Mouse (Mus musculus) midbrain, embryonic 14.5 days (tissue): ENCODE measurements at regions not wholly inside any gene's neighbourhood (a gene's known extent, or its start where the extent isn't known, plus 50 kb on each side); places are given as distances from the start of the nearest gene placed in this dataset.

Experiments used
- ATAC-seq: fragments of 200-750 bp; cut with Nextera tagmentation; 2 replicates; pipeline ENCODE4 v1.8.0; 2017; ENCODE audit warnings: moderate number of reproducible peaks, moderate library complexity; ENCODE audit not compliant: low FRiP score, low TSS enrichment
- DNase-seq: peaks from one replicate; pipeline ENCODE4 v3.0.0-alpha.2; 2015
- H3K27ac ChIP-seq: fragments of 300-500 bp; sonication (generic); replicated peaks from 2 replicates; pipeline ENCODE4 v1.5.1; 2014; ENCODE audit warnings: mild to moderate bottlenecking, low read depth, low read length, moderate library complexity
- H3K27me3 ChIP-seq: fragments of 300-500 bp; sonication (generic); 2 replicates; pipeline ENCODE4 v1.6.1; 2014; ENCODE audit warnings: low read length, control low read depth, mixed read lengths; ENCODE audit not compliant: control insufficient read depth, insufficient read depth
- H3K36me3 ChIP-seq: fragments of 300-500 bp; sonication (generic); 2 replicates; pipeline ENCODE4 v1.6.1; 2014; ENCODE audit warnings: low read length, control low read depth; ENCODE audit not compliant: control insufficient read depth, insufficient read depth
- H3K4me1 ChIP-seq: fragments of 300-500 bp; sonication (generic); 2 replicates; pipeline ENCODE4 v1.6.1; 2014; ENCODE audit warnings: mild to moderate bottlenecking, antibody characterized with exemption, low read length, control low read depth; ENCODE audit not compliant: control insufficient read depth, insufficient read depth
- H3K4me2 ChIP-seq: fragments of 300-500 bp; sonication (generic); 2 replicates; pipeline ENCODE4 v1.6.1; 2014; ENCODE audit warnings: mild to moderate bottlenecking, low read length, moderate library complexity
- H3K4me3 ChIP-seq: fragments of 300-500 bp; sonication (generic); replicated peaks from 2 replicates; pipeline ENCODE4 v1.5.1; 2014; ENCODE audit warnings: low read depth, low read length
- H3K9ac ChIP-seq: fragments of 300-500 bp; sonication (generic); replicated peaks from 2 replicates; pipeline ENCODE4 v1.6.1; 2014; ENCODE audit warnings: mild to moderate bottlenecking, low read length, moderate library complexity
- H3K9me3 ChIP-seq: fragments of 300-500 bp; sonication (generic); 2 replicates; pipeline ENCODE4 v1.6.1; 2016; ENCODE audit warnings: low read length, control low read depth, mixed read lengths; ENCODE audit not compliant: control insufficient read depth
- WGBS: fragments of 180-500 bp; shearing (Covaris S2); extraction: QIAGEN DNeasy Blood & Tissue Kit; methylation state at CpG from one replicate; pipeline ENCODE4 v1.1.7; 2014; 5-methylcytosine and 5-hydroxymethylcytosine counted together

DNA sequence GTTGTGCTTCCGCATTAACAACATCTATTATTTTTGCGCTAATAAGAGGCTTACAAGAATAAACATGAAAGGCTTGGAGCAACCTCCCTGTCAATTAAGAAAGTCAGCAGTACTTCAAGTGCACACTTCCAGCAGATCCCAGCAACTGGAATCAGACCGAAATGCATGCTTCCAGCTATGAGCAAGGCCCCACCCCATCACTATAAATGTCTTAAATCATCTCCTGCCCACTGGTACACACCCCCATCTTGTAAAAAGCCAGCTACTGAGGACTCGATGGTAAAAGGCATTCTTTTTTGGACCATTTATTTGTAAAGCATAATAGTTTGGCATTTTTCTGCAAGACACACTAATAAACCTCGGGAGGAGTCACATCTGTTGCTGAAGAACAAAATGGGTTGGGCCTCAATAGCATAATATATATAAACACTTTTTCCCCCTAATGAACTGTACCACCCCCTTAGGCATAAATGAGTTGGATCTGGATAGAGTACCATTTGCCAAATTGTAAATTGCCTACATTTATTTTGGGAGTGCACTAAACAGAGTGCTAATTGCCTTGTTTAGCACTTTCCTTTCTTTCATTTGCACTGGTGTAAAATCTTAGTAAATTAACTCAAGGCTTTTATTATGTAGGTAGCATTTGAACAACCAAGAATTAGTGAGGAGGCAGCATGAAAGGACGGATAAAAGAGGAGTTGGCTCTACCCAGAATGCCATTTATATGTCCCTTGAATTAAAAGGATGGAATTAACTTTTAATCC, 371.8 kb downstream of the Nr2f2 start:
- ATAC-seq (no peak), DNase-seq (no peak)
- H3K9me3 ChIP-seq: no peaks in the 10 kb centered on the region
- 81% methylated on average over 6 of the region's 6 CpGs for WGBS
- H3K27ac ChIP-seq: no peak overlapping the region
- no peak overlapping the region for H3K4me2 ChIP-seq
- no peak overlapping the region for H3K4me3 ChIP-seq
- peaks cover 56% of the 10 kb centered on the region for H3K27me3 ChIP-seq
- H3K4me1 ChIP-seq: 0 out of 2 replicates have a peak, but pooled peaks cover 9% of the 10 kb centered on the region
- H3K9ac ChIP-seq: no peak overlapping the region
- H3K36me3 ChIP-seq: no peaks in the 10 kb centered on the region

GRCm38 (mm10) chr7:69992383-69993327, 373.9 kb downstream of the Nr2f2 start:
- DNase-seq (peak; percentile 66), ATAC-seq (no peak)
- Histone ChIP-seq H3K9ac (peak overlapping the region; percentile 39; the same call in 1 of the 2 replicates), H3K4me2 (peak overlapping the region; percentile 50), H3K27me3 (peaks cover 59% of the 10 kb centered on the region), H3K9me3 (no peaks in the 10 kb centered on the region), H3K27ac (peak overlapping the region; percentile 75), H3K4me1 (0 out of 2 replicates have a peak, but pooled peaks cover 9% of the 10 kb centered on the region), H3K4me3 (peak overlapping the region; percentile 24), H3K36me3 (no peaks in the 10 kb centered on the region)
- WGBS: 2% methylated on average over 21 of the region's 21 CpGs

DNA sequence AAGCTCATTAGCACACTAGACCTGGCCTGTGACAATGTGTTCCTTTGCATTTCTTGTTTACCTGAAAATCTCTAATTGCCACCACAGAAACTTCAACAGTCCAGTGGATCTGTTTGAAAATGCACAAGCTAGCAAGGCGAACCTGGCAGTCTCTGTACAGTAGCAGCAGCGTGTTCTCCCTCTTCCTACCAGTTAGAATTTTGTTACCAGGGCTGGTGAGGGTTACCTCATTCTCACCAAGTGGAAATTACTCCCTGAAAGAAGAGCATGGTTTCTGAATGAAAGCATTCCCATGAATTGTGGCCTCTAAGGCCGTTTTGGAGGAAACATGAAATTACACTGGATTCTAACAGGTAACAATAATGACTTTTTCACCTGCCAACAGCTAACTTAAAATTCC, 374.6 kb downstream of the Nr2f2 start:
- H3K4me2 ChIP-seq: peak overlapping the region; percentile 50
- DNase-seq (peak; percentile 47), ATAC-seq (no peak)
- H3K4me3 ChIP-seq: no peak overlapping the region
- no peak overlapping the region; the same call in 1 of the 2 replicates for H3K9ac ChIP-seq
- peaks cover 59% of the 10 kb centered on the region for H3K27me3 ChIP-seq
- 0 out of 2 replicates have a peak, but pooled peaks cover 9% of the 10 kb centered on the region for H3K4me1 ChIP-seq
- H3K9me3 ChIP-seq: no peaks in the 10 kb centered on the region
- H3K27ac ChIP-seq: peak overlapping the region; percentile 75
- WGBS: 17% methylated on average over 3 of the region's 3 CpGs
- no peaks in the 10 kb centered on the region for H3K36me3 ChIP-seq

DNA sequence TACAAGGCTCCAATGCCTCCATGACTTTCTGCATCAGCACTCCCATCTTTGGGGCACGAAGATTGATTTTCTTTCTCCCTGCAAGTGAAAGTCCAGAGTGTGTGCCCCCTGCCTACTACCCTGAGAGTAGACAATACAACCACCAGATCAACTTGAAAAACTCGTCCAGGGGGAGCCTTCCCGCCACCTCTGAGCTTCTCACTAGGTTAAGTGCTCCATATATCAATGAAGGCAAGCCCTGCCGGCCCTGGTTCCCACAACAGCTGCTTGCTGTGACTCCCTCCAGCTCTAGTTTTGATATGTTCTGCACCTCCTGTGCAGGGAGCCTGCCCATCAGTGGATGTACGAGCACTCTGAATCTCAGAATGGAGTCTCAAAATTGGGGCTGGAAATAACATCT, 377.8 kb downstream of the Nr2f2 start:
- H3K4me2 ChIP-seq: no peak overlapping the region
- no peak for DNase-seq

DNA sequence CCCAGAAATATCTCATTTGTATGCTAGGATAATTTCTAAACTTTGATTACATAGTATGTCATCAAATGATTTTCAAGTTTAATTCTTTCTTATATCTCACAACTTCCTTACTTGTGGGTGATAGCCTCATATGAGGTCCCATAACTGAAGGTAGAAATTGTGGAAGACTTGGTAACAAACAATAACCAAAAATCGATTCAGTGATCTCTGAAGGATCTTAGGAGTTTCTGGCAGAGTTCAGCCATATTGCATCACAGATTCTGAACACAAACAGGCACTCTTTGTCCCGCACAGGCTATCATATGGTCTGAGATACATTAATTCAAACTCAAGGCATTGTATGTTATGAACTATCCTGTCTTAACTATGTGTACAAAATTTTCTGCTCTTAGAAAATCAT, 385.2 kb downstream of the Nr2f2 start:
- no peaks in the 10 kb centered on the region for H3K27me3 ChIP-seq
- 86% methylated on average over 2 of the region's 2 CpGs for WGBS
- no peak overlapping the region for H3K4me2 ChIP-seq
- H3K9ac ChIP-seq: no peak overlapping the region
- no peaks in the 10 kb centered on the region for H3K36me3 ChIP-seq
- no peak for DNase-seq
- no peak overlapping the region for H3K27ac ChIP-seq
- no peaks in the 10 kb centered on the region for H3K9me3 ChIP-seq
- H3K4me3 ChIP-seq: no peak overlapping the region
- no peaks in the 10 kb centered on the region for H3K4me1 ChIP-seq
- ATAC-seq: no peak

More for the DNA sequence above, 377.8 kb downstream of the Nr2f2 start:
- ATAC-seq: no peak
- Histone ChIP-seq H3K9me3 (no peaks in the 10 kb centered on the region), H3K4me3 (no peak overlapping the region), H3K27me3 (peaks cover 40% of the 10 kb centered on the region), H3K4me1 (0 out of 2 replicates have a peak, but pooled peaks cover 9% of the 10 kb centered on the region), H3K27ac (no peak overlapping the region), H3K9ac (no peak overlapping the region), H3K36me3 (no peaks in the 10 kb centered on the region)
- WGBS: 15% methylated on average over 5 of the region's 5 CpGs

DNA sequence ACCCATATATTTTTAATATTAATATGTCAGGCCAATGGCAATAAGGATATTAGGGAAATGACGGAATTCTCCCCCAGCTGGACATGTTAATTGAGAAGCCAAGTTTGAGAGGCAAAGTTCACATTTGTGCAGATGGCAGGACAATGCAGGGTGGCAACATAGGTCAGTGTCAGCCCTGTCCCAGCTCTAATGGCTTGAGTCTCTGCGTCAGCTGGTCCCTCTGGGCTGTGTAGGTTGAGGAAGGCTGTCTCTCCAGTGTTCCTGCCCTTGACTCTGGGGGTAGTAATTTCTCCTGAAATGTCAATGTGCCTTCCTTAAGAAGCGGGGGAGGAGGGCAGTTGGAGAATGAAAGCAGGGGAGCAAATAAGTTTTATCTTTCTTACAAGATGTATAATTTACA, 390.2 kb downstream of the Nr2f2 start:
- no peaks in the 10 kb centered on the region for H3K9me3 ChIP-seq
- H3K27me3 ChIP-seq: no peaks in the 10 kb centered on the region
- ATAC-seq: no peak
- H3K9ac ChIP-seq: no peak overlapping the region
- H3K4me2 ChIP-seq: no peak overlapping the region
- no peak for DNase-seq
- 79% methylated on average over 3 of the region's 3 CpGs for WGBS
- H3K4me3 ChIP-seq: no peak overlapping the region
- no peaks in the 10 kb centered on the region for H3K4me1 ChIP-seq
- no peaks in the 10 kb centered on the region for H3K36me3 ChIP-seq
- H3K27ac ChIP-seq: no peak overlapping the region

DNA sequence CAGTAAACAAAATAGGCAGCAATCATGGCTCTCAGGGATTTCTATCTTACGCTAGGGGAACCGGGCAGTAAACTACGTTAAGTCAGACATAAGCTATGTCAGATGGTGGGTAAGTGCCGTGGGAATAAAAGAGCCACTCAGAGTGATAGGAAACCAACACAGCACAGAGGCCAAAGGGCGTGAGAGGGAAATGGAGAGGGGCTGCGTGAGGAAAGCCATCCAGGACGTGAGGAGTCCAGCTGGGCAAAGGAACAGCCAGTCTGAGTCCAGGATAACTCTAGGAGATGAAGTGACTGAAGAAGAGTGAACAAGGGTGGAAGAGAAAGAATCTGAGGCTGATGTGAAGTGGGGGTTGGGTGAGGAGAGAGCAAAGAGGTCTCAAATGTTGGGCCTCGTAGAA, 402.5 kb downstream of the Nr2f2 start:
- Histone ChIP-seq H3K9me3 (no peaks in the 10 kb centered on the region), H3K4me3 (no peak overlapping the region), H3K4me1 (no peaks in the 10 kb centered on the region), H3K36me3 (no peaks in the 10 kb centered on the region), H3K27me3 (no peaks in the 10 kb centered on the region), H3K27ac (no peak overlapping the region), H3K9ac (no peak overlapping the region), H3K4me2 (no peak overlapping the region)
- WGBS: 80% methylated on average over 8 of the region's 8 CpGs
- no peak for DNase-seq
- ATAC-seq: no peak

DNA sequence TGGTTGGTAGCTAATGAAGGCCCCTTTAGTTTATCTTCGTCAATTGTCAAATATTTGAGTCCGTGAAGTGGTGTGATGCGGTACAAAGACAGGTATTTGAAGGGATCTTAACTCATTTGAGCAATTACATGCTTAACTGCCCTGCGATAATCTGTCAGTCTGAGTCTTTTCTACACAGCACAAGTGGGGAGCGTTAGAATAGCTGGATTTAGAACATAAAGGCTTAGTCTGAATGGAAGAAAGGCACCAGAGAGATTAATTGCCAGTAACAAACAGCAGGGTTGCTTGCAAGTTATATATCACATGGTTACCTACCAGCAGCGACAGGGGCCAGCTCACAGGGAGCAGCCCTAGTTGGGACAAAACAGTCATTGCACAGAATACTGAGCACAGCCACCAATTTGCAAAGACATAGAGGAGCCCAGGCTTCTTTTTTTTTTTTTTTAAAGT, 416.3 kb downstream of the Nr2f2 start:
- H3K27me3 ChIP-seq: peaks cover 10% of the 10 kb centered on the region; the same call in 1 of the 2 replicates
- no peak overlapping the region for H3K27ac ChIP-seq
- H3K4me3 ChIP-seq: no peak overlapping the region
- no peak overlapping the region for H3K9ac ChIP-seq
- H3K36me3 ChIP-seq: no peaks in the 10 kb centered on the region
- no peak for DNase-seq
- ATAC-seq: peak; percentile 27; the same call in 1 of the 2 replicates
- no peaks in the 10 kb centered on the region for H3K9me3 ChIP-seq
- H3K4me1 ChIP-seq: peaks cover 12% of the 10 kb centered on the region
- H3K4me2 ChIP-seq: peak overlapping the region; percentile 27
- WGBS: 4% methylated on average over 6 of the region's 6 CpGs
